Mouse (Mus musculus) hematopoietic stem cell, adult 5-6 weeks (primary cell): ENCODE measurements around the gene Mcub. TPM values are rescaled to one million over a fixed set of nuclear protein-coding genes. Genes with fewer than 3 reads are reported as not detected.

Source experiments
- ATAC-seq, 2 experiments: fragments of 125-278 bp in 1 of 2; replicated peaks in 1 of 2; 2 replicates each; pipeline ENCODE4 v1.8.0; 2016 to 2017; ENCODE audit warnings: inconsistent platforms in 2 of 2, mild to moderate bottlenecking in 2 of 2, moderate number of reproducible peaks in 2 of 2, low read depth in 1 of 2, moderate TSS enrichment in 1 of 2; ENCODE audit not compliant: low FRiP score in 2 of 2, poor library complexity in 2 of 2, severe bottlenecking in 2 of 2, insufficient read depth in 1 of 2, low TSS enrichment in 1 of 2
- total RNA-seq: library from RNA; stranded (forward); fragments of 172-1452, 232-1000 nt; gene quantifications from 2 replicates; pipeline ENCODE4 v1.2.3, GENCODE M21; 2017

The Mcub gene
- total RNA-seq, 1 experiment from 2014 or later, result 1.7 TPM

GRCm38 (mm10) chr3:129967874-129968273 is 2.1 kb downstream of the Mcub start:
- no peak for ATAC-seq

- ATAC-seq, result no peak
These were observed 5.3 kb downstream of the Mcub start for GRCm38 (mm10) chr3:129964681-129965080.

GRCm38 (mm10) chr3:129962533-129962932 is 7.5 kb downstream of the Mcub start:
- ATAC-seq, result no peak

- no peak for ATAC-seq
These were observed 16.7 kb downstream of the Mcub start for GRCm38 (mm10) chr3:129953296-129953695.

- ATAC-seq, result no peak
These were observed 20.7 kb downstream of the Mcub start for GRCm38 (mm10) chr3:129949158-129949773.

- ATAC-seq, result no peak
These were observed 21.6 kb downstream of the Mcub start for GRCm38 (mm10) chr3:129948359-129948758.

GRCm38 (mm10) chr3:129946217-129946914 is 23.6 kb downstream of the Mcub start:
- ATAC-seq, result peak; percentile 72 to 76

GRCm38 (mm10) chr3:129943813-129944212 is 26.2 kb downstream of the Mcub start:
- no peak for ATAC-seq

GRCm38 (mm10) chr3:129941291-129941690 is 28.7 kb downstream of the Mcub start:
- no peak for ATAC-seq

- no peak for ATAC-seq
These were observed 29.2 kb downstream of the Mcub start for GRCm38 (mm10) chr3:129940780-129941179.

- no peak for ATAC-seq
These were observed 30.9 kb downstream of the Mcub start for GRCm38 (mm10) chr3:129939058-129939457.

GRCm38 (mm10) chr3:129937848-129938247 is 32.2 kb downstream of the Mcub start:
- ATAC-seq, result no peak

GRCm38 (mm10) chr3:129936561-129936960 is 33.4 kb downstream of the Mcub start:
- peak in 1 of 2 experiments; percentile 36; a peak in 1 of 4 replicates for ATAC-seq

- ATAC-seq, result no peak
These were observed 37.6 kb downstream of the Mcub start for GRCm38 (mm10) chr3:129932443-129932842.

- no peak for ATAC-seq
These were observed 39.7 kb downstream of the Mcub start for GRCm38 (mm10) chr3:129930213-129930778.

GRCm38 (mm10) chr3:129925861-129926260 is 44.1 kb downstream of the Mcub start:
- no peak for ATAC-seq

GRCm38 (mm10) chr3:129923581-129923980 is 46.4 kb downstream of the Mcub start:
- no peak for ATAC-seq

- ATAC-seq, result peak; percentile 71 to 73; a peak in 3 of 4 replicates
These were observed 51.6 kb downstream of the Mcub start for GRCm38 (mm10) chr3:129918434-129918833.
